Mouse (Mus musculus): ENCODE measurements around the gene Yeats2.

The Yeats2 gene

DNA sequence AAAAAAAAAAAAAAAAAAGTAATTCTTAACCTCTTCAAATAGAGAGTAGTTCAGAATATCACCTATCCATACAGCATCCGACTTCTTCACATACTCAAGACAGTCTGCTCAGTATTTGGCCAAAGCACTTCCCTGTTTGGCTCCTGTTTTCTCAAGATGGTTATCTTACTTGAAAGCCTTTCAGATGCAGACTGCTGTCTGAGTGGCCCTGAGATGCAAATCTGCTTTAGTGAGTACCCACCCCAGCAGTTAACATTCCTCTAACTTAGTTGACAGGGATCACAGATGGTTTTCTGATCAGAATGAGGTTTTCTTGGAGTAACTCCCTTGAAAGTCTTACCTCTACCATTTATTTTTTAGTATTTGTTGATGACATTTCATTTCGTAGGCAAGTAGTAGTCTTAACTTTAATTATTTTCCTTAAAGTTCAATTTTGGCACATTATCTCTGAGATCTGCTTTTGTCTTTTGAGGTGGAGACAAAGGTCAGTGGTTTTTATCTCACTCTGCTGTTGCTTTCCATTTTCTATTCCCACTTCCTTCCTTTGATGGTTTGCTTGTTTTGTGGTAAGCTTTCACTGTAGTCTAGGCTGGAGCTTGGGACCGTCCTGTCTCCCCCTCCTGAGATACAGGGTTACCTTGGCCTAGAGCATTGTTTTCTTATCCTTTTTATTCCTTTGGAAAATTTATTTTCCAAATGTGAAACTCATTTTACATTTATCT lies 50.5 kb downstream of the Yeats2 start:
- in situ Hi-C loops (cut with MboI, MseI), result no loop called here

- in situ Hi-C loops (cut with MboI, MseI), result no loop called here
These were observed 51.2 kb downstream of the Yeats2 start for GRCm38 (mm10) chr16:20192043-20192442.

- in situ Hi-C loops (cut with MboI, MseI), result no loop called here
These were observed 54.7 kb downstream of the Yeats2 start for GRCm38 (mm10) chr16:20195546-20195945.

DNA sequence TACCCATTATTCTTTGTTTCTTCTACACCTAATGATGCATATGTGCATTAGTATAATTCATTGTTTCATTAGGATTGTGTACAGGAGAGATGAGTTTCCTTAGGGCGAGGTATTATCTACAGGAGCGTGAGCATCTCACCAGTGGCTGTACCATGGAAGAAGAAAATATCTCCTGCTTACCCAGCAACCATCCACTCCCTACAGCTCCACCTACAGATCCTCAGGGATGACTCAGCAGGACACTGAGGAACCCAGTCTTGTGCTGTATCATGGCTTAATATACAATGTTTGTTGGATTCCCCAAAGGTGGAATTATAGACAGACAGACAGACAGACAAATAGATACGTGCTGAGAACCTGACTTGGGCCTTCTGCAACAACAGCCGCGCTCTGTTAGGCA lies 56.1 kb downstream of the Yeats2 start:
- in situ Hi-C loops (cut with MboI, MseI), result no loop called here

DNA sequence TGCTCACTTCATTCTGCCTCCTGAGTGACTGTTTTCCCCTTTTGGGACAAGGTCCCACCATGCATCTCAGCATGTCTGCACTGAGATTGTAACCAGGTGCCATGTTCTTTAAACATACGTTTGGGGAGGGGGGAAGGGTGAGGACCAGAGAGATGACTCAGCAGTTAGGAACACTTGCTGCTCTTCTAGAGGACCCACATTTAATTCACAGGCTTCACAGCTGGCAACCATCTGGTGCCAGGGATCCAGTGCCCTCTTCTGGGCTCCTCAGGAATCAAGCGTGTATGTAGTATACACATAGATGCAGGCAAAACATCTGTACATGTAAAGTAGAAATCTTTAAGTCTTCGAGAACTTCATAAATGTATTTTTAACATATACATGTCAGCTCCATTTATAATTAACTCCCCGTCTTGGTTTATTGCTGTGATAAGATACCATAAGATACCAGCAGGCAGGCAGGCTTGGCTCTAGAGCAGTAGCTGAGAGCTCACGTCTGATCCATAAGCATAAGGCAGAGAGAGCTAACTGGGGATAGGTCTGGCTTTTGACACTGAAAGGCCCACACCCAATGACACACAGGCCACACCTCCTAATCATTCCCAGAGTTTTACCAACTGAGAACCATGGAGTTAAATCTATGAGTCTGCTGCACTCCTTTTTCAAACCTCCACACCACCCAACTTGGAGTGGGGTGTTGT lies 58.8 kb downstream of the Yeats2 start:
- in situ Hi-C loops (cut with MboI, MseI), result no loop called here

- in situ Hi-C loops (cut with MboI, MseI), result no loop called here
These were observed 72.8 kb downstream of the Yeats2 start for GRCm38 (mm10) chr16:20213591-20214226.

GRCm38 (mm10) chr16:20222726-20223125 lies 81.9 kb downstream of the Yeats2 start:
- in situ Hi-C loops (cut with MboI, MseI), result loop anchor here (5.0 kb wide), 1 partner anchor 50 kb away; no protein-coding TSS in a partner anchor

GRCm38 (mm10) chr16:20226676-20227075 lies 85.8 kb downstream of the Yeats2 start:
- in situ Hi-C loops (cut with MboI, MseI), result no loop called here

DNA sequence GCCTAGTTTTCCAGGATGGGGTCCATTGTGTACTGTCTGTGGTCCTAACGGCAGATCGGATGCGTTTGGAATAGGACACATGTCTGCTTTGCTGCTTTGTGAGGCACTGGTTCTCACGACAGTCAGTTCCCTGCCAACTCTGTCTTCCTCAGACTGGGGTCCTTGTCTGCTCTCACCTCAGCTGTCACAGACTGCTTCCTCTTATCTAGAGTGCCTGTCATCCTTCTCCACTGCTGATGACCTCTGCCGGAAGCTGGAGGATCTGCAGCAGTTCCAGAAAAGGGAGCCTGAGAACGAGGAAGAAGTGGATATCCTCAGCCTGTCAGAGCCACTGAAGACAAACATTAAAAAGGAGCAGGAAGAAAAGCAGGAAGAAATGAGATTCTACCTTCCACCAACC lies 86.6 kb downstream of the Yeats2 start:
- in situ Hi-C loops (cut with MboI, MseI), result no loop called here

- in situ Hi-C loops (cut with MboI, MseI), result no loop called here
These were observed 87.3 kb downstream of the Yeats2 start for GRCm38 (mm10) chr16:20228167-20228566.

DNA sequence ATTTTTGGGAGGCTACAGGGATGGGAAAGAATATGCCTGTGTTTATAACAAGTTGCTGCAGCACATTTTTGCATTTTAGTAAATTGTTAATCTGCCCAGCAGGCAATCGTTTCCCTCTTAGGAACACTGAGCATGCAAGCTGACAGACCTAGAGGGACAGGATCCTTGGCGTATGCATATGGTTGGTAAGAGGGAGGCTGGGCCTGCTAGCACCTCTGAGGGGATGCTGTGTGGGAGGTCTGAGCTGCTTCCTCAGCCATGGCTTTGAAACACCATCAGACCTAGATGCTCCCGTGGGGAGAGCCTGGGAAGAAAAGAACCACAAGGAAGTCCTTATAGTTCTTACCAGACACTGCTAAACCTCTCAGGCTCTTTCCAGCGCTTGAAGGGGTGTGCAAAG lies 93.5 kb downstream of the Yeats2 start:
- in situ Hi-C loops (cut with MboI, MseI), result no loop called here

GRCm38 (mm10) chr16:20237426-20237825 lies 96.6 kb downstream of the Yeats2 start:
- in situ Hi-C loops (cut with MboI, MseI), result no loop called here

- in situ Hi-C loops (cut with MboI, MseI), result no loop called here
These were observed 97.8 kb downstream of the Yeats2 start for GRCm38 (mm10) chr16:20238646-20239045.

DNA sequence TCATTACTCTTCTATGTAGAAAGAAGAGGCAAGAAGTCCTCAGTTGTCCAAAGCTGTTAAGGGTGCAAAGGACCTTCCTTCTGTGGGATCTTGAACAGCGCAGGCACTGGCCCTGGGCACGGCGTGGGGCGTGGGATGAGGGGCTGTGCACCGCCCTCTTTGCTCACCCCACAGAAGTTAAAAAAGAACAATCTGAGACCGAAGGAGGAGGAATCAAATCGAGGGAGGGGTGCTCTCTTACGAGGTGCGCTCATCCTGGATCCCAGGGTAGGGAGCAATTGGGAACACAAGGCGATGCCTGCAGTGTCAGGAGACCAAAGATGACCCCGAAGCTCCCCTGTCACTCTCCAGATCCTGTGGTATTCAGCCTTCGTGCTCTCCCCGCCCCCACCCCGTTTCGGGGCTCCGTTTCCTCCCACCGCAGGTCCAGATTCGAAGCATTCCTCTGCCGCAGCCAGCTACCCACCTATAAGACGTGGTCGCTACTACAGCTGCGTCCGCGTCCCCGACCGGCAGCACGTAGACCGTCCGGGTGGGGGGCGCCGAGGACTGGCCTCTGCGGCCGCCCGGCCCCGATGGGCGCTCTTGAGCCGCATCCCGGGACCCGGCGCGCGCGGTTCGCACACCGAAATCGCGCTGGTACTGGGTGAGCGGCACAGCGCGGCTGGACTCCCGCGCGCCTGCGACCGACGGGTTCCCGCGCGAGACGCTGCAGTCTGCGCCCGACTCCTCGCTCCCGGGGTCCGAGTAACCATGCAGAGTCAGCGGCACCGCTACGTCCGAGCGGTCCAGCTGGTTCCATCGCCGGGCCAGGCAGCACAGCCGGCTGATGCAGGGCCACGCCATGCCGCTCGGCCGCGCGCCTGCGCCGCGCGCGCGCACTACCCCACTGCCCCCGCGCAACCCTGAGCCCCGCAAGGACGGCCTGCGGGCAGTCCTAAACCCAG lies 99.9 kb downstream of the Yeats2 start, which contains the start of gene Map6d1:
TSS of gene Map6d1 (minus strand) at position 891 of the 947 bp plus-strand sequence.
- in situ Hi-C loops (cut with MboI, MseI), result no loop called here

DNA sequence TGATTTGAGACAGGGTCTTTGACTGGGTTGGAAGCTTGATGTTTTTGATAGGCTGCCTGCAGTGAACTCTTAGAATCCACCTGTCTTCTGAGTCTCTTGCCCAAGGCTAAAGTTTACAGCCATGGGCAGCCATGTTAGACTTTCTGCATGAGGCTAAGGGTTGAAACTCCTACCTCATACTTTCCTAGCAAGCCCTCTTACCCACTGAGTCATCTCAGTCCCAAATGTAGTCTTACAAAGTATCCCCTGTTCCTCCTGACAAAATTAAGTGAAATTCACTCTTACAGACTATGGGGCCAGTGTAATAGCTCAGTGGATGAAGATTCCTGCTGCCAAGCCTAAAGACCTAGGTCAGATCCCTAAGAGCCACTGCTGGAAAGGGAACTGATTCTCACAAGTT lies 106.2 kb downstream of the Yeats2 start:
- in situ Hi-C loops (cut with MboI, MseI), result no loop called here

- in situ Hi-C loops (cut with MboI, MseI), result no loop called here
These were observed 107.7 kb downstream of the Yeats2 start for GRCm38 (mm10) chr16:20248442-20249174.

GRCm38 (mm10) chr16:20257926-20258325 lies 117.1 kb downstream of the Yeats2 start:
- in situ Hi-C loops (cut with MboI, MseI), result no loop called here

- in situ Hi-C loops (cut with MboI, MseI), result no loop called here
These were observed 124.2 kb downstream of the Yeats2 start for GRCm38 (mm10) chr16:20265089-20265488.

DNA sequence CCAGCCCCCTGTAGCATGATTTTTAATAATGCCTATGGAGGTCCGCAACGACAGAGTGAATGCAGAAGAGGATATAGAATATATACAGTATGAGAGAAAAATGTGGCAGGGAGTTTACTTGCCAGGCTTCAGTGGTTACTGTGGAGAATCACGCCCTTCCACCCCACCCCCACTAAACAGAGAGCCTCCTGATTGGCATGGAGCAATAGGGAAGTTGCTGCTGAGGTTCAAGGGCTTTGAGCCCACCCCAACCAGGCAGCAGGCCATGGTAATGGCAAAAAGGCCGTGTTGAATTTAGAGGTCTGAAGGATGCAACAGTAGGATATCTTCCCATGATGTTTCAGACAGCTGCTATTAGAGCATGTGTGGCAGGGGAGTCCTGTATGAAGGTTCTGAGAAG lies 130.5 kb downstream of the Yeats2 start:
- in situ Hi-C loops (cut with MboI, MseI), result loop anchor here (5.0 kb wide), 1 partner anchor 49 kb away; no protein-coding TSS in a partner anchor

- in situ Hi-C loops (cut with MboI, MseI), result loop anchor here (5.0 kb wide), 1 partner anchor 51 kb away; no protein-coding TSS in a partner anchor
These were observed 132.1 kb downstream of the Yeats2 start for GRCm38 (mm10) chr16:20272994-20273393.

DNA sequence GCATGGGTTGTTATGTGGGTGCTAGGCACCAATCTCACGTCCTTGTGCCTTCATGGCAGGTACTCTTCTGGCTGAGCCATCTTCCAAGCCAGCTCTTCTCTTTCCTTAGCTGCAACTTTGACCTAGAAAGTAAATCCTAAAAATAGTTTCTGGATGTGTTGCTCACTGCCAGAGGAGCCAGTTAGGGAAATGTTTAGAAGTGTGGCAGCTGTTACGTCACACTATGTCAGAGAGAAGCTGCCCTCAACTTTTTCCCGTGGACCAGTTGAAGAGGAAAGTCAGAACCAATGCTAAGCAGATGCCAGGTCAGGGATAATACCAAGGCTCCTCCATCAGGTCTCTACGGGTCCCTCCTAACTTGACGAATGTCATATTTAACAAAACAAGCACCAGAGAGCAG lies 138.5 kb downstream of the Yeats2 start:
- in situ Hi-C loops (cut with MboI, MseI), result no loop called here

Data from T-helper 2 cell (primary cell).